Mouse (Mus musculus): ENCODE measurements around the gene Thbs4. TPM values are rescaled to one million over a fixed set of nuclear protein-coding genes. Genes with fewer than 3 reads are reported as not detected.

Thbs4 gene
- 10 to 100 TPM; 26.9 to 99.8 (median 59.9) TPM for total RNA-seq (2022)

GRCm38 (mm10) chr13:92794462-92795214 is at the start of gene Thbs4:
Gene Thbs4, minus strand, starts transcription at chr13:92794818.
- DNase-seq (ENCODE audit: low spot score in 2 of 2): peak in 1 of 2 experiments; percentile 9

- no peak for DNase-seq (ENCODE audit: low spot score in 2 of 2)
These were observed 38.5 kb upstream of the Thbs4 start for GRCm38 (mm10) chr13:92833162-92833561.

GRCm38 (mm10) chr13:92828820-92829219 is 34.2 kb upstream of the Thbs4 start:
- DNase-seq (ENCODE audit: low spot score in 2 of 2): no peak

- DNase-seq (ENCODE audit: low spot score in 2 of 2): no peak
These were observed 22.7 kb upstream of the Thbs4 start for GRCm38 (mm10) chr13:92817357-92817756.

GRCm38 (mm10) chr13:92816329-92816728 is 21.7 kb upstream of the Thbs4 start:
- DNase-seq (ENCODE audit: low spot score in 2 of 2): no peak

- DNase-seq (ENCODE audit: low spot score in 2 of 2): peak; percentile 11 to 31
These were observed 16.0 kb upstream of the Thbs4 start for GRCm38 (mm10) chr13:92810592-92810991.

DNA sequence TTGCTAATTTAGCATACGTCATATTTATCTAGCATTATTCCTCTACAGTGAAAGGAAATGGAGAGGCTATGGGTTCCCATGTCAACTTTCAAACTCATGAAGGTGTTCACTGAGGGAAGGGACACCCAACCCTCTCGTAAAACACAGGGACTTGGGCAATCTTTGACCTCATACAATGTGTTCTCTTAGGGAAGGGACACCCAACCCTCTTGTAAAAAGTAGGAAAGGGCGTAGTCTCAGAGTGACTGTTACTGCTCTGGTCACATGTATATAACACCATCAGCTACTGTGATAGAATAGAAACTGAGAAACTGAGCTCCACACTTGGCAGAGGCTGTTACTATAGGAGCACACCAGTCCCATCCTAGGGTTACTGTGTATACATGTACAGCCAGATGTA is 13.2 kb upstream of the Thbs4 start:
- no peak for DNase-seq (ENCODE audit: low spot score in 2 of 2)

DNA sequence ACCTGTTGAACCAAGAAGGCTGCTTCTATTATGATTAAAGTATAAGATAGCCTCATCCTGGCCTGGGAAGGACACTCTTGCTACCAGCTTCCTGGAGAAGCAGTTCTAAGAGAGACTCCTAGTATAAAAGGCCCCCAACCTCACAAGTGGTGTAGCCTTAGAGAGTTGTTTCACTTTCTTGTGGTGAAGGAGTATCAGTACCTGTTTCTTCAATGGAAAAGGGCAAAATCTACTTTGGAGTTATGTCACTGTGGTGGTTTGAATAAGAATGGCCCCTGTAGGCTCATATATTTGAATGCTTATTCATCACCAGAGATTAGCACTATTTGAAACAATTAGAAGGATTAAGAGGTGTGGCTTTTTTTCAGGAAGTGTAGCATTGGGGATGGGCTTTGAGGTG is 12.2 kb upstream of the Thbs4 start:
- no peak for DNase-seq (ENCODE audit: low spot score in 2 of 2)

DNA sequence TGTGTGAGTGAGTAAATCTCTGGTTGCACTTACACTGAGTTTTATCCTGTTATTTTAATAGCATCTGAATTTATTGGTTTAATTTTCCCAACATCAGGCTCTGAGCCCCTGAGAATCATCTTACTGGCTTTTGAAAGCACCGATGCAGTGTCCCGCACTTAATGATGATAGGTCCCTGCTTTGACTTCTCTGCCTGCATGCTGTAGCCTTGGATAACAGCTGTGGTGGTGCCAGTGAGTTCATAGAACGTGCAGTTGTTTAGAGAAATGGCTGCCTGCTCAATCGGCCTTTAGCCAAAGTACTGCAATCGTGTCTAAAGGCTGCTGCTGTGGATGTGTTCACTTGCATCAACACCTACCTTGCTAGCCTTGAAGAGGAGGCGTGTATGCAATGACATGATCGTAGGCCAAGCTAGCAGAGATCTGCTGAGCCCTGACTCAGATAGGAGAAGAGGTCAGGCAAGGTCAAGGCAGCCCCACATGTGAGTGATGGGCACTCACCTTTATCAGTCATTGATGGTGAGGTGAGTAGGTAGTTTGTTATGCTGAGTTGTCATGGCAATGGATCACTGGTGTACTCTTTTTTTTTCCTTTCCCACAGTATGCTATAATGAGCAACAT is 4.8 kb upstream of the Thbs4 start:
- no peak for DNase-seq (ENCODE audit: low spot score in 2 of 2)

- DNase-seq (ENCODE audit: low spot score in 2 of 2): no peak
These were observed 4.2 kb upstream of the Thbs4 start for GRCm38 (mm10) chr13:92798830-92799229.

DNA sequence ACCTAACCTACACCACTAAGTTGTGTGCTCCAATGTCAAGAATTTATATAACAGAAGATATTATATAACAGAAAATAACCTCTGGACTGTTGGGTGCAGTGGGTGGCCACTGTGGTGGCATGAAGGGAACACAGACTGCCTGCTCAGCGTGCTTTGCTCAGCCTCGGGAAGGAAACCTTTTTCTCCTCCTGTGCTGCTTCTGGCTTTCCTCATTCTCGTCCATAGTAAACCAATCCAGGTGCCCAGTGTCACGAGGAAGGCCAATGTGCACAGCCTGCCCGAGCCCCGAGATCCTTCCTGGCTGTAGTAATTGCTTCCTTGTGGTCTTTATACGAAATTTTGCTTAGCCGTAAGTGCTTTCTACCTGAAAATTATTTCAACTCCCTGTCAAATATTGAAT is 982 bp downstream of the Thbs4 start:
- no peak for DNase-seq (ENCODE audit: low spot score in 2 of 2)

- DNase-seq (ENCODE audit: low spot score in 2 of 2): no peak
These were observed 3.1 kb downstream of the Thbs4 start for GRCm38 (mm10) chr13:92791474-92791873.

DNA sequence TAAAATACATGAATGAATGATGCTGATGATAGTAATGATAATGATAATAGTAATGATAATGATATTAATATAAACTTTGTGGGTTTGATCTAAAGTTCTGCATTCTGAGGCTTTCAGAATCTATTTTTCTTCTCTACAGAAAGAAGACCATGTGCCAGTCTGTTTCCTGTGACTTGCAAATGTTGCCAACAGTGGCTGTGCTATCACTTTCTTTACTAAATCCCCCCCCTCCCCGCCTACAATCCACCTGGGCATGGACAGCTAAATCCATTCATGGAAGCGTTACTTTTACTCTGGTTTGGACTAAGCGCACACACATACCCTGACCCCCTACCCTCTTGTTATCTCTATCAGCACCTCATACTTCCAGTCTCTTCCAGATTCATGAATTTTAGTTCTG is 10.3 kb downstream of the Thbs4 start:
- DNase-seq (ENCODE audit: low spot score in 2 of 2): no peak

GRCm38 (mm10) chr13:92783551-92783950 is 11.1 kb downstream of the Thbs4 start:
- DNase-seq (ENCODE audit: low spot score in 2 of 2): no peak

GRCm38 (mm10) chr13:92780927-92781326 is 13.7 kb downstream of the Thbs4 start:
- DNase-seq (ENCODE audit: low spot score in 2 of 2): no peak

DNA sequence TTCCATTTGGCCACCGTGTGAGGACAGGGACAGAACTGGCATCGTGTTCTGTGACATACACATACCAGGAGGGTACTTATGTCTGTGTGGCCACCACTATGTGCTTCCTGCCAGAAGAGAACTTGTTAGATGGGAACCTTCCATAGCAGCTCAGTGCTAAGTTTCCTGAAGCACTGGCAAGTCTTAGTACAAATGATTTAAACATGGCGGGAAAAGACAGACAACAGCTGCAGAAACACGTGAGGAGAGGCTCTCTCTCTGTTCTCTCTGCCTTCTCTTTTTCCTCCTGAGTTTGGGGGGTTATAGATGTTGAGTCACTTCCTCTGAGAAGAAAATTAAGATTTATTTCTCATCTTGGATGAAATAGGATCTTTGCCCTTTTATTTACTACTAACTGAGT is 14.5 kb downstream of the Thbs4 start:
- no peak for DNase-seq (ENCODE audit: low spot score in 2 of 2)

GRCm38 (mm10) chr13:92778642-92779041 is 16.0 kb downstream of the Thbs4 start:
- DNase-seq (ENCODE audit: low spot score in 2 of 2): no peak

DNA sequence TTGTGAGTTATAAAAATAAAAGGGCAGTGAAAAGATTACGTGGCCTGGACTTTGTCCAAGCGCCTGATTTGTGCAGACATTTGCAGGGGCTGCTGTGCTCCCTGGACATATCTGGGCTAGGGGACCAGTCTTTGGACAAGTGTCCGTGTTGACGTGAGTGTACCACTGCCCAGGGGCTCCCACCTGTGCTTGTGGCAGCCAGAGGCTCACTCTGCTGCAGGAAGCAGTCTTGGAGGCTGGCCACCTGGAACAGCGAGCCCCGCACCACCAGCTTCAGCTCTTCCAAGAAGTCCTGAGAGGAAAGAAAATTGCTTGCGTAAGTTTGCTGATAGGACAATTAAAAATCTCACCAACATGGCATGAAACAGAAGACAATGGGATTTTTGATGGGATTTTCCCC is 18.7 kb downstream of the Thbs4 start:
- no peak for DNase-seq (ENCODE audit: low spot score in 2 of 2)

- DNase-seq (ENCODE audit: low spot score in 2 of 2): no peak
These were observed 19.7 kb downstream of the Thbs4 start for GRCm38 (mm10) chr13:92774887-92775286.

- DNase-seq (ENCODE audit: low spot score in 2 of 2): no peak
These were observed 22.1 kb downstream of the Thbs4 start for GRCm38 (mm10) chr13:92772500-92772899.

GRCm38 (mm10) chr13:92771566-92771965 is 23.1 kb downstream of the Thbs4 start:
- DNase-seq (ENCODE audit: low spot score in 2 of 2): no peak

DNA sequence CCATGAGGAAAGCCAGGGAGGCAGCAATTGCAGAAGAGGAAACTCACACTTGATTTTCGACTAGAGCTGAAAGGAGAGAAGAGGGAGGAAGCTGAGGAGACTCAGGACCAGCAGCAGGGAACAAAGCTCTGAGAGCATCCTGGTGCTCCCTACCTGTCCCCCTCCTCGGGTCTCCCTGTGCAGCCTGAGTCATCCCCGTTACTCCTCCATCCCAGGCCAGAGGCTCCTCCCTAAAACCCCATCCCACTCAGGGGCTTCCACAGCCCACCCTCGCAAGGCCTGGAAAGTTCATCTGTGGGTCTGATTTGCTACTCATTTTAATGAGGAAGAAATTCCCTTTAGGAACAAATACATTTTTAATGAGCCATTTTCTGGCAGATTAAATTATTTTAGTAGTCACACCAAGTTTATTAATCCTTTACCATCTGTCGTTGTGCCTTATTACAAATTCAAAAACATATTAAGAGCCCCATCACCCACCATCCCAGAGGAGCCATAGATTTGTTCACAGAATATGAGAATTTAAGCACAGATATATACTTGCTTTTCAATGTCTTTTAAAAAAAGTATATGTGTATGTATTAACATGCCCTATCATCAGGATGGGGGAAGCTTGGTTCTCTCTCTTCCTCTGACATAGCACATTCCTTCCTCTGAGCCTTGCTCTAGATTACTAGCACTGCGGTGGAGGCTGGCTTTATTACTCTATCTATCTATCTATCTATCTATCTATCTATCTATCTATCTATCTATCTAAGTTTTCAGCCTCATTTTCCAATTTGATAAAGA is 29.0 kb downstream of the Thbs4 start:
- no peak for DNase-seq (ENCODE audit: low spot score in 2 of 2)
